Mouse (Mus musculus) brain, embryonic 14.5 days (tissue): ENCODE data around the gene Kcns1. TPM values are rescaled to one million over a fixed set of nuclear protein-coding genes. Genes with fewer than 3 reads are reported as not detected.

Experiments
- DNase-seq: peaks from one replicate; pipeline ENCODE4 v3.0.0-alpha.2; 2011; ENCODE audit warnings: low read depth
- CTCF ChIP-seq: fragments of 200-500 bp; IDR thresholded peaks from 2 replicates; pipeline ENCODE4 v1.5.1; 2012; ENCODE audit warnings: inconsistent platforms, mild to moderate bottlenecking, moderate library complexity, borderline replicate concordance; ENCODE audit not compliant: insufficient read depth, insufficient read length; ENCODE audit errors: extremely low read depth
- POLR2A ChIP-seq: fragments of 200-500 bp; IDR thresholded peaks from 2 replicates; pipeline ENCODE4 v1.6.1; 2012; ENCODE audit warnings: mild to moderate bottlenecking, inconsistent platforms, borderline replicate concordance; ENCODE audit not compliant: poor library complexity, insufficient read depth, insufficient read length, severe bottlenecking; ENCODE audit errors: extremely low read depth
- polyA plus RNA-seq: library from polyadenylated mRNA; depleted of rRNA; stranded (reverse); fragments of >200 nt; gene quantifications from 2 replicates; pipeline ENCODE4 v1.2.3, GENCODE M21; 2012; rRNA removed

The Kcns1 gene
- polyA plus RNA-seq, 1 experiment = 1.5 TPM

DNA sequence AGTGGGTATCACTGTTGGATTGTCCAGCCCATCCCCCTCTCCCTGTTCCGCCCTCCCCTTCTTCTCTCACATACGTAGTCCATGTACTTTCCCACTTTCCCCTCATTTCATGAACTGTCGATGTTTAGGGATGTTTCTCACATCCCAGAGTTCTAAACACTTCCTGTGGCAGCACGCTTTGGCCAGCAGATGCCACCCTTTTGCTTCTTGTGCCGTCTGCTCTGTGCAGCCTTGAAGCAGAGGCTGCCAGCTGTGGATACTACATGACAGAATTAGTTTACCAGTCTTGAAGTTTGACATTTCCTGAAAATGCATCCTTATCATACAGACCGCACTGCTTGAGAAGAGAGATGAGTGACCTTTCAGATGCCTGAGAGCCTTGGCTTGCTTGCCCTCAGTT lies 36.4 kb downstream of the Kcns1 start:
- peak; percentile 67 for DNase-seq
- TF ChIP-seq POLR2A (no peak), CTCF (peak; percentile 65; the same call in 1 of the 2 replicates)

DNA sequence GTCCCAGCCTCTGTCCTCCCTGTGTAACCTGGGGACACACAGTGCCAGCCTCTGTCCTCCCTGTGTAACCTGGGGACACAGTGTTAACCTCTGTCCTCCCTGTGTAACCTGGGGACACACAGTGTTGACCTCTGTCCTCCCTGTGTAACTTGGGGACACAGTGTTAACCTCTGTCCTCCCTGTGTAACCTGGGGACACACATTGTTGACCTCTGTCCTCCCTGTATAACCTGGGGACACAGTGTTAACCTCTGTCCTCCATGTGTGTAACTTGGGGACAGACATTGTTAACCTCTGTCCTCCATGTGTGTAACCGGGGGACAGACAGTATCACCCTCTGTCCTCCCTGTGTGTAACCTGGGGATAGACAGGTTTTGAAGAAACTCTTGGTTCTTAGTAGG lies 39.3 kb downstream of the Kcns1 start:
- no peak for DNase-seq
- TF ChIP-seq POLR2A (no peak), CTCF (no peak)

DNA sequence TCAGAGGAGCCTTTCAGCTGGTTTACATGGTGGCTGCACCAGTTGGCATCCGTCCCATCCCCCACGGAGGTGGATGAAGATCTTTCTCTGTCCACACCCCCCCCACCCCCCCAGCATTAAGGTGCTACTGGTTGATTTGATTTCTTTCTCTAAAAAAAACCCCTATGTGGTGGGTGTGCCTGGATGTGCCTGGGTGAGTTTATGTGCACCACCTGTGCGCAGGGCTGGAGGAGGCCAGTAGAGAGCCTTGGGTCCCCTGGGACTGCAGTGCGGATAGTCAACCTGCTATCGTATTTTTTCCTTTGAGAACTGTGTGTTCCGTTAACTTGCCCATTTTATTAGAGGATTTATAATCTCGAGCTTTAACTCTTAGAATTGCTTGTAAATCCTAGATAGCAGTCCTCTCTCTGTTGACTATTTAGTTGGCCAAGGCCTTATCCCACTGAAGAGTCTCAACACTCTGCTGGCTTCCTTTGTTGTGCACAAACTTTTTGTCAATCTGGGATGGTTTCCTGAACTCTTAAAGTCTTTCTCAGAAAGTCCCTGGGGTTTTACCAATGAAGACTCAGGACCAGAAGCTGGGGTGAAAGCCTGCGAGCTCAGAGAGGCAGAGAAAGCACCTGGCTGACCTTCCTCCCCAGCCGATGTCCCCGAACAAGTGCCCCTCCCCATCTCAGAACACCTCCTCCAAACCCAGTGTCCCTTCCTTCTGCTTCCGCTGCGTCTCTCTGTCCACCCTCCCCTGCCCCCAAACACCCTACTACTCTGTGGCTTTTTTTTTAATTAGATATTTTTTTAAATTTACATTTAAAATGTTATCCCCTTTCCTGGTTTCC lies 42.1 kb downstream of the Kcns1 start:
- no peak for TF ChIP-seq CTCF
- no peak for TF ChIP-seq POLR2A
- DNase-seq = no peak

DNA sequence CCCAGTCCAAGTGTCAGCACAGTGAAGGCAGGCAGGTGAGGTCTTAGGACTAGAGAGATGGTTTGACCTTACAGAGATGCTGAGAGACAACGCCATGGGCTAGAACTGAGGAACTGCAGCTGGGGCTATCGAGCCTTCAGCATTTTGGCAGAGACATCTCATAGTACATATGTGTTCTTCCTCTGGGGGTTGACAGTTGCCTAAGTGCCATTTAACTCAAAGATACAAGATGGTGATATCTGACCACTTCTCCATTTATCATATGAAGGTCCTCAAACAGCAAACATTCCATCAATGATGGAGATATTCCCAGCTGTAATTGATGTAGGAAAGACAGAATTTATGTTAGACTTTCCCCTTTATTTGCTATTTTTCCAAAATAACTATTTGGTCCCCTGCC lies 43.6 kb downstream of the Kcns1 start:
- TF ChIP-seq POLR2A = no peak
- TF ChIP-seq CTCF = no peak

DNA sequence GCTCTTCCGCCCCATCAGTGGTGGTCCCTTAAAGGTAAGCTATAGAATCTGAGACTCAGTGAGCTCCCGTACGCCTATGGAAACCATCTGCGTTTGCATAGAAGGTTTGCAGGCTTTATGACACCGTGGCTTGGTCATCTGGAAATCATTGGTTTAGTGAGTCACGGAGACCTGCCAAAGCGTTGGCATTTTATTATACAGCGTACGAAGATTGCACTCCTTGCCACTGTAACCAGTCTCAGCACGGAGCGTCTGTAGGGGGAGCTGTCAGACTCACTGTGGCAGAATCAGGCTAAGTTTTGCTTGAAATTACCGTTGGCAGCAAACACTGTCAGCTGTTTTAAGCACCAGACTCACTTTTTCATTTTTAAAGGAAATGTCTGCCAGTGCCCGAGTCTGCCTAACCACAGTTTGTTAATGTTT lies 44.4 kb downstream of the Kcns1 start:
- DNase-seq = peak; percentile 52
- TF ChIP-seq CTCF (peak; percentile 36; the same call in 1 of the 2 replicates), POLR2A (no peak)

More for the DNA sequence above, 43.6 kb downstream of the Kcns1 start:
- DNase-seq = no peak

DNA sequence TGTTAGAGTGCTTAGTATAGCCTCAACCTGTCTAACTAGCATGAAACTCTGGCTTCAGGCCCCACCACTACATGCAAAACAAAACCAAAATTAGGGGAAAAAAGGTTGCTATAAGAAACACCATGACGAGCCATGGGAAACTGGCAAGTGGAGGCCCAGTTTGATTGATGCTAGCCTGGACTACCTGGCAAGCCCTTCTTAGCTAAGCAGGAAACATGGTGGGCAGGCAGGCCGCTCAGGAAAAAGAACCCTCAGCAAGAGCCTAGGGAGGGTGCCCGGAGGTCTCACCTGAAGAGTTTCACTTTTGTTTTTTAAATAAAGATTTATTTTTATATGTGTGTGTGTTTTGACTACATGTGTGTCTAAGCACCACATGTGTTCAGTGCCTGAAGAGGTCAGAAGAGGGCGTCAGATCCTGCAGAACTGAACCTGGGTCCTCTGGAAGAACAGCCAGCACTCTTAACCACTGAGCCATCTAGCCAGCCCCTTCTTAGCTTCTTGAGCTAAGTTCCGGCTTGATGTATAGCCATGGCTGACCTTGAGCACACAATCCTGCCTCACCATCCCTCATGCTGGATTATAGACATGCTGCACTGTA lies 47.6 kb downstream of the Kcns1 start:
- no peak for TF ChIP-seq POLR2A
- no peak for TF ChIP-seq CTCF
- no peak for DNase-seq

DNA sequence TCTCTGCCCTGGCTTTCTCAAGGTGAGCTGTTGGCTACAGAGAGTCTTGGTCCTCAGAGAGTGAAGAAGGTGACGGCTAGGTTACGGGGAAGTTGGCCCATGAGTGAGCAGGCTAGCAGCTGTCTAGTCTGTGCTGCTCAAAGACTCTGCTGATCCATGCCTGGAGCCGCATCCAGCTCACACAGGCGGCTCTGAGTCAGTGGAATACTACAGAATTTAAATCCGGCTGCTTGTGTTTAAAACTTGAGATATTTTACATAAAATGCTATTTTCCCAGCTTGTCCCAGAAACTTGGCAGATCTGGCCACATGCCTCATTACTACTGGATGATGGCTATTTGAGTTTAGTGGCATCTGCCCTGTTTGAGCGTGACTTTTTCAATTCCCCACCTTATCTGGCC lies 51.4 kb downstream of the Kcns1 start:
- no peak for DNase-seq
- no peak for TF ChIP-seq CTCF
- TF ChIP-seq POLR2A = no peak

DNA sequence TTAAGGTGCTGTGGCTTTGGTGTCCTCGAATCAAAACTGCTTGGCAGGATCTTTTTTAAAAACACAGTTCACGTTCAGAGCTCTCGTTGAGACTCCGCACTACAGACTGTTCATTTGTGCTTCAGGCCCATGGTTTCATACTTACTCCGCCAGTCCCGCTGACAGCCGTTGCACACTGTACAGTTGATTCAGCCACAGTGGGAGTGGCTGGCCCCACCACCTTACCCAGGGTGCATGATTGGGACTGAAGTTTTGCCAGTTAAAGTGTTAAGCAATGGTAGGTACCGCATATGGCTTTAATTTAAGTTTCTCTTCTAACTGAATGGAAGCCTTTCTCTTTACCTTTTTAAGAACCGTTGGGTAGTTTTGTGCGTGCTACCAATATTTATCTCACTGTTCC lies 55.4 kb downstream of the Kcns1 start:
- DNase-seq = no peak

DNA sequence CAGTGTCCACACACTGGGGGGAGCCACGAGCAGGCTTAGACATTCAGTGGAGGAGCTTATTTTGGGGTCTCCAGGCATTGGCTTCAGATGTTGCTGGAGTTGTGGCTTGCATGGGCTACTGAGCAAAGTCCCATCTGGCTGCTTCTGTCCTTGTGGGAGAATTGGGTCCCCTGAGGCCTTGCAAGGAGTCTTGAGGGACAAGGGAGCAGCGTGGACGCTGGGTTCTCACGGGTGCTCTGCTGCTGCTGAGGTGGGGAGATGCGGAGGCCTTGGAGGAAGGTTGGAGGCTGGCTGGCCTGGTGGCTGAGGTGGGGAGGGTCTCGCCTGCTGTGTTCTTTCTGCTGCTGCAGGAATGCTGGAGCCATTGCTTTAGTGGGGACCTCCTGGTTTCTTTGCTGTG lies 56.9 kb downstream of the Kcns1 start:
- DNase-seq = no peak

More for the DNA sequence above, 55.4 kb downstream of the Kcns1 start:
- no peak for TF ChIP-seq CTCF
- no peak for TF ChIP-seq POLR2A

More for the DNA sequence above, 56.9 kb downstream of the Kcns1 start:
- TF ChIP-seq CTCF (no peak), POLR2A (no peak)

Other genes starting within 250 kb of the Kcns1 start
- gene Ywhab, start 176.2 kb downstream of the Kcns1 start, polyA plus RNA-seq = 139 and 214 TPM in 2 replicates
- 2.7 and 2.8 TPM in 2 replicates for gene Pabpc1l, start 145.7 kb downstream of the Kcns1 start, polyA plus RNA-seq
- 21.7 and 24.8 TPM in 2 replicates for gene Stk4, start 100.8 kb downstream of the Kcns1 start, polyA plus RNA-seq
- gene Tomm34, start 99.9 kb downstream of the Kcns1 start, polyA plus RNA-seq = 30.8 and 36.0 TPM in 2 replicates
- gene Wfdc5, start 11.6 kb upstream of the Kcns1 start, polyA plus RNA-seq = not detected in 2 replicates
- gene Wfdc12, start 19.5 kb upstream of the Kcns1 start, polyA plus RNA-seq = not detected in 2 replicates
- not detected in 2 replicates for gene Wfdc15a, start 29.0 kb upstream of the Kcns1 start, polyA plus RNA-seq
- not detected in 2 replicates for gene Wfdc15b, start 50.5 kb upstream of the Kcns1 start, polyA plus RNA-seq
- gene Svs2, start 67.4 kb upstream of the Kcns1 start, polyA plus RNA-seq = not detected in 2 replicates
- gene Svs3b, start 85.5 kb upstream of the Kcns1 start, polyA plus RNA-seq = not detected in 2 replicates
- not detected in 2 replicates for gene Svs4, start 107.3 kb upstream of the Kcns1 start, polyA plus RNA-seq
- gene Svs3a, start 118.2 kb upstream of the Kcns1 start, polyA plus RNA-seq = not detected in 2 replicates
- gene Svs6, start 145.6 kb upstream of the Kcns1 start, polyA plus RNA-seq = not detected in 2 replicates
- not detected in 2 replicates for gene Svs5, start 161.6 kb upstream of the Kcns1 start, polyA plus RNA-seq
- 0.22 TPM in 1 of 2 replicates, not detected in the other for gene Slpi, start 218.0 kb upstream of the Kcns1 start, polyA plus RNA-seq
- gene Rbpjl, start 232.0 kb upstream of the Kcns1 start, polyA plus RNA-seq = 0.04 and 0.10 TPM in 2 replicates
- gene Matn4, start 234.0 kb upstream of the Kcns1 start, polyA plus RNA-seq = 1.8 and 2.5 TPM in 2 replicates